Mouse (Mus musculus): ENCODE results near the gene Fam196b.

Fam196b gene

GRCm38 (mm10) chr11:34332344-34333031, 17.9 kb downstream of the Fam196b start:
- DNase-seq (ENCODE audit: inconsistent ontology term), result no peak

DNA sequence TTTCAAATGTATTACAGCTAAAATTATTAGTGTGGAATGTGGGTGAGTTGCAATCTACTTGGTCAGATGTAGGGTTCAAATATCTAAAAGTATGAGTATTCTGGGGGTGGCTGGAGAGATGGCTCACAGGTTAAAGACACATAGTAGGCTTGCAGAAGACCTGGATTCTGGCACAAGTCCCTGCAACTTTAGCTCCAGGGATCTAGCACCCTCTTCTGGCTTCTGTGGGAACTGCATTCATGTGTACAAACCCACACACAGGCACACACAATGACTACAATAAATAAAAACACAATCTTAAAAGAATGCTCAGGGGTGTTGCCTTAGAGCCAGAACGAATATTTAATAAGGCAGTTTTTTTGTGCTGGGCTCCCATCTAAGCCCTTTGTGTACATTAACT, 23.3 kb downstream of the Fam196b start:
- no peak for DNase-seq (ENCODE audit: inconsistent ontology term)

GRCm38 (mm10) chr11:34339693-34340092, 25.1 kb downstream of the Fam196b start:
- no peak for DNase-seq (ENCODE audit: inconsistent ontology term)

DNA sequence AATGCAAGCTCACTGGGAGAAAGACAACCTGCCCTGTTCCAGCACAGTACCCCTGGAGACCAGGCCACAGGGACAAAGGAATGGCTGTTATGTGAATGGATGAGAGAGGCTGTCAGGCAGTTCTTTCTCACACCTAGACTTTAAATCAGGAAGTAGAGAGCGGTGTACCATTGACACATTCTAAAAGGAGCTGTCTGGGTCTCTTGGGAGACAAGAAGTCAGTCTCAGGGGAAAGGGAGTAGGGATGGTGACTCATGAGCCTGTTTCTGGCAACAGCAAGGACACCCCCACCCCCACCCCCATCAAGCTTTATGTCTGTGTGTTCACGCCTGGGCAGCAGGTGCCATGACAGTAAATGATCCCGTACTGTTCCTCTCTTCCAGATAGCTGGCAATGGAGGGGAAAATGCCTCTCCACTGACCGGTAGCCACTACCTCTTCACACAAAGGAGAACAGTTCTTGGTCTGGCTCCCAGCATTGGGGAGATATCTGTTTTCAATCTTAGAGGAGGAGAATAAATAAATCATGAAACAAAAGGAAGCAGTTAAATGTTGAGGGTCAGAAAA, 29.2 kb downstream of the Fam196b start:
- DNase-seq (ENCODE audit: inconsistent ontology term), result peak; percentile 68

DNA sequence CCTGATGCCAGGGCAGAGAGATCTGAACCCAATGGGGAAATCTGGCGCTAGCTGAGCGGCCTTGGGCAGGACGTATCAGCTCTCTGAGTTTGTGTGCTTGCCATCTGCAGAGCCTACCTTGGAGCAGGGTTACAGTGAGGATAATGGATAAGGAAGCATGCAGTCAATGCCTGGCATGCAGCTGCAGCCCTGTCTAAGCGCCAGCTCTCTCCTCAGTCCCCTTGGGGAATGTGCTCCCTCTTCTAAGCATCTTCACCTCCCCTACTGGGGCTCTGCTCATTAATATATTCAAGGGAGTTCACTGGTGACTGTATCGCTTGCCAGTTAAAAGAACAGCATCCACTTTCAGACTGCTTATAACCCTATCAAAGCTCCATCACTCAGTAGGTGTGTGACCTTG, 29.7 kb downstream of the Fam196b start:
- peak; percentile 70 for DNase-seq (ENCODE audit: inconsistent ontology term)

DNA sequence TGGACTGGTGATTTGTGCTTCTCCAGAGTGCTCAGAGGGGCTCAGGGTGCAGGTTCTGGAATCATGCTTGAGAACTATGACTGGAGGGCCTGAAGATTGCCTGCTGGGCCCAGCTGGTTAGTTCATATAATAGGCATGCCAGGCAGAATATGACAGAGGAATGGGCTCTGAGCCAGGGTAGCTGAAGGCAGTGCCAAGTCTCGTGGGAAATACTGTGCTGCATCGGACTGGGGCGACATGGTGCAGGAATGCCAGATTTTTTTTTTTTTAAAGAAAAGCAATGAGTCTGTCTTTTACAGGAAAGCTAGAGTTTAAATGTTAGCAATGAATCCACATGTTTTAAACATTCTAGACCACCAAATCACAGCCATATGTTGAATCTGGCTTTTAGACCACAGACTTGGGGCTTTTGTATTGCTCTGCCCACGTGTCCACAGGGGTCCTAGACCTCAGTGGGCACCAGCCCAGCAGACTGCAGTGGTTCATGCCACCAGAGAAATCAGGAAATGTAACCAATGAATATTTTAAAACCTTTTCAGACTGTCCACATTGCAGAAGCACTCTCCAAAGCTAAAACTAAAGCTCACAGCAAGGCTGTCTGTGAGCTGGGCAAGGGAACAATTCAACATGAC, 33.8 kb downstream of the Fam196b start:
- peak; percentile 90 for DNase-seq (ENCODE audit: inconsistent ontology term)

DNA sequence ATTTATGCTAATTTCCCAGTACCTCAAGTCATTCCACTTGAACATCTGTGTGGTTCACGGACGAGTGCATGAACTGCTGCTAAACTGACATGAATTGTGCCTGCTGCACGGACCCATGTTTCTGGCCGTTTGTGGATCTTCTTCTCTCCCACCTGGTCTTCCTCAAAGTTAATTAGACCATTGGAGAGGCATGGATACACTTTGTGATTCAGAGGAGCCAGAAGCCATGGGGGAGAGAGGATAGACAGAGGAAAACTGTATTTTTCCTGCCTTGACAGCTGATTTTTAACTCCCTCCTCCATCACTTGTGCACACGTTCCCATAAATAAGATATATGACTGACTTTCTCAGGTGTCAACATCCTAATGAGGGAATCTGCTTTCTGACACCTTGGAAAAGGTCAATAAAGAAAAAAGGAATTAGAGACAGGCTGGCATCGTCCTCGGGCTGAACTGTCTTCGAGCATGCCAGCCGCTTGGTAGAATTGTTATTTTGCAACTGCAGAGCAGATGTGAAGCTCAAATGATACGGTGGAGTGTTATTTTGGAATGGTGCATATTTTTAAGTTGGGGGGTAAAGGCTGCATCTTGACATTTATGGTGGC, 34.9 kb downstream of the Fam196b start:
- DNase-seq (ENCODE audit: inconsistent ontology term), result no peak

DNA sequence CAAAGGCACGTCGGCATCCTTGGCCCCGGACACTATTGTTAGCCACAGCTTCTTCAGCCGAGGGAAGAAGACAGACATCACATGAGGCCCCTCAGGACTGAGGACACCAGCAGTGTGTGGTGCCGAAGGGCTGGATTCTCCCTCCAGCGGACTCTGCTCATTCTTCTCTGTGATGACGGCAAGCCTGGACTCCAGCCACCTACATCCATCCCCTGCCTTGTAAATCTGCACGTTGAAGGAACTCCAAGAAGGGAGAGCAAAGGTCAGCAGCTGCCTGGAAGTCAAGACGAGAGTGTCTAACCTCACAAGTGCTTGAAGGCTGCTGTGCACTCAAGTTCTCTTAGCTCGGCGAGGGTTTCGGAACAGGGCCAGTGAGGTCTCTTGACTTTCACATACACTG, 40.8 kb downstream of the Fam196b start:
- DNase-seq (ENCODE audit: inconsistent ontology term), result no peak

GRCm38 (mm10) chr11:34356109-34356508, 41.5 kb downstream of the Fam196b start:
- no peak for DNase-seq (ENCODE audit: inconsistent ontology term)

DNA sequence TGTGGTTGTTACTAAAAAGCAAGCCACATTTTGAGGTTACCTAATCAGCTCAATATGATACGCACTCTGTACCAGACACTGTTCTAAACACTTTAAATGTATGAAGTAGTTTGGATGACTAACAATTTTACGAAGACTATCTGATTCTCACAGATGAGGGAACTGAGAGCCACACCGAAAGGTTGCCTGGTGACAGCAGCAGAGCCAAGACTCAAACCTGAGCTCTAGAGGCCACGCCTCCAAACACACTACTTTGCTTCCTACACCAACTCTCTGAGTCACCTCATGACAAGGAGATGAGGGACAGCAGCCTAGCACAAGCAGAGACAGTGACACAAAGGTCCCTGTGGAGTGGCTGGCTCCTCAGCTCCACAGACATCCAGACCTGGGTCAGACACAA, 57.6 kb downstream of the Fam196b start:
- no peak for DNase-seq (ENCODE audit: inconsistent ontology term)

- no peak for DNase-seq (ENCODE audit: inconsistent ontology term)
Observed at GRCm38 (mm10) chr11:34375557-34375956, 60.9 kb downstream of the Fam196b start.

DNA sequence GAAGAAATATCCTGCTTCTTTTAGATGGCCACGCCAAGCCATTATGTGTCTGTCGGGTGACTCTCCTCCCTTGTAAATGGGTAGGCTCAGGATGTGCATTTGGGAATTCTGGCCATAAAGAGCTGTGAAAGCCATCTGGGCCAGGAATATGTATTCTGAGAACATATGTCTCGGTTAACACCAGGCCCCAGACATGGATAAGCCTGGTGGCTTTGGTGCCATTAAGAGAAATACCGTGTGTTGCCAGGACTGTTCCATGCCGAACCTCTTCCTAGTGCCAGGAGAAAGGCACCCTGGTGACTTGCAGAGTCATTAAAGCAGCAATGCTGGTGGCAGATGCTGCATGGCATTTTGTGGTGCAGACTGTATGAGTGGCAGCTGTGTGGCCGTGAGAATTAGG, 63.0 kb downstream of the Fam196b start:
- DNase-seq (ENCODE audit: inconsistent ontology term), result no peak

- DNase-seq (ENCODE audit: inconsistent ontology term), result no peak
Observed at GRCm38 (mm10) chr11:34383501-34383900, 68.9 kb downstream of the Fam196b start.

DNA sequence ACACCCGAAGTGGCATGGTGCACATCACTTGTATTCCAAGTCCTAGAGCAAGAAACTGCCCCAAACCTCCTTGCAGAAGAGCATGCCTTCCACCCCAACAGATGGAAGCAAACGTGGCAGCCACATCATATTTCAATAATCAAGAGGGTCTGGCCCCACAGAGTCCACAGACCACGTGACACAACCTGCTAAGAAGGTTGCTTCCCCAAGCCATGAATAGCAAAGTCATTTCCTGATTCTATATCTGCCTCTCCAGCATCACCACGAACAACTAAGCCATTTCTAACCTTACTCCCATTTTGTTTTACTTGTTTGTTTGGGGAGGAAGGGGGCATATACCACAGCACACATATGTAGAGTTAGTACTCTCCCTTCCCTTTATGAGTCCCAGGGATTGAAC, 69.6 kb downstream of the Fam196b start:
- DNase-seq (ENCODE audit: inconsistent ontology term), result no peak

GRCm38 (mm10) chr11:34385001-34385688, 70.5 kb downstream of the Fam196b start:
- DNase-seq (ENCODE audit: inconsistent ontology term), result no peak

GRCm38 (mm10) chr11:34389261-34390116, 74.9 kb downstream of the Fam196b start:
- no peak for DNase-seq (ENCODE audit: inconsistent ontology term)

GRCm38 (mm10) chr11:34392105-34392504, 77.5 kb downstream of the Fam196b start:
- peak; percentile 62 for DNase-seq (ENCODE audit: inconsistent ontology term)

GRCm38 (mm10) chr11:34395802-34396201, 81.2 kb downstream of the Fam196b start:
- DNase-seq (ENCODE audit: inconsistent ontology term), result no peak

GRCm38 (mm10) chr11:34397661-34398060, 83.0 kb downstream of the Fam196b start:
- DNase-seq (ENCODE audit: inconsistent ontology term), result no peak

- no peak for DNase-seq (ENCODE audit: inconsistent ontology term)
Observed at GRCm38 (mm10) chr11:34398555-34398954, 83.9 kb downstream of the Fam196b start.

GRCm38 (mm10) chr11:34401343-34401742, 86.7 kb downstream of the Fam196b start:
- no peak for DNase-seq (ENCODE audit: inconsistent ontology term)
